Mouse (Mus musculus): ENCODE measurements around the gene Pdgfra. TPM values are rescaled to one million over a fixed set of nuclear protein-coding genes. Genes with fewer than 3 reads are reported as not detected.
A peak's percentile ranks its signal among the peaks of the same experiment; 100 is the strongest.

Pdgfra gene
- total RNA-seq, 2 experiments from 2014 or later, result not detected

GRCm38 (mm10) chr5:75198413-75198812 lies 46.3 kb downstream of the Pdgfra start:
- no peak for ATAC-seq (replicated peaks; ENCODE audit: low FRiP score, low TSS enrichment, poor library complexity, severe bottlenecking)

- ATAC-seq (replicated peaks; ENCODE audit: low FRiP score, low TSS enrichment, poor library complexity, severe bottlenecking), result no peak
Measured at GRCm38 (mm10) chr5:75199698-75200365, 47.7 kb downstream of the Pdgfra start.

- no peak for ATAC-seq (replicated peaks; ENCODE audit: low FRiP score, low TSS enrichment, poor library complexity, severe bottlenecking)
Measured at GRCm38 (mm10) chr5:75200366-75200724, 48.3 kb downstream of the Pdgfra start.

- ATAC-seq (replicated peaks; ENCODE audit: low FRiP score, low TSS enrichment, poor library complexity, severe bottlenecking), result no peak
Measured at GRCm38 (mm10) chr5:75207905-75208304, 55.8 kb downstream of the Pdgfra start.

GRCm38 (mm10) chr5:75209966-75210365 lies 57.9 kb downstream of the Pdgfra start:
- ATAC-seq (replicated peaks; ENCODE audit: low FRiP score, low TSS enrichment, poor library complexity, severe bottlenecking), result 0 out of 2 replicates have a peak, but pooled peaks have one; percentile 64

- no peak for ATAC-seq (replicated peaks; ENCODE audit: low FRiP score, low TSS enrichment, poor library complexity, severe bottlenecking)
Measured at GRCm38 (mm10) chr5:75214520-75214919, 62.4 kb downstream of the Pdgfra start.

GRCm38 (mm10) chr5:75214929-75215328 lies 62.8 kb downstream of the Pdgfra start:
- no peak for ATAC-seq (replicated peaks; ENCODE audit: low FRiP score, low TSS enrichment, poor library complexity, severe bottlenecking)

GRCm38 (mm10) chr5:75215678-75216256 lies 63.7 kb downstream of the Pdgfra start:
- ATAC-seq (replicated peaks; ENCODE audit: low FRiP score, low TSS enrichment, poor library complexity, severe bottlenecking), result no peak

- no peak for ATAC-seq (replicated peaks; ENCODE audit: low FRiP score, low TSS enrichment, poor library complexity, severe bottlenecking)
Measured at GRCm38 (mm10) chr5:75221610-75222009, 69.5 kb downstream of the Pdgfra start.

- no peak for ATAC-seq (replicated peaks; ENCODE audit: low FRiP score, low TSS enrichment, poor library complexity, severe bottlenecking)
Measured at GRCm38 (mm10) chr5:75222491-75223265, 70.6 kb downstream of the Pdgfra start.

GRCm38 (mm10) chr5:75238363-75238762 lies 86.3 kb downstream of the Pdgfra start:
- peak; percentile 87 for ATAC-seq (replicated peaks; ENCODE audit: low FRiP score, low TSS enrichment, poor library complexity, severe bottlenecking)

- ATAC-seq (replicated peaks; ENCODE audit: low FRiP score, low TSS enrichment, poor library complexity, severe bottlenecking), result no peak
Measured at GRCm38 (mm10) chr5:75238928-75239777, 87.1 kb downstream of the Pdgfra start.

- no peak for ATAC-seq (replicated peaks; ENCODE audit: low FRiP score, low TSS enrichment, poor library complexity, severe bottlenecking)
Measured at GRCm38 (mm10) chr5:75247070-75247740, 95.1 kb downstream of the Pdgfra start.

Other genes starting within 250 kb of the Pdgfra start
- gene Chic2, start 107.5 kb upstream of the Pdgfra start, total RNA-seq (2014; fragmentation: Nextera tagmentation), result 7.5 and 12.5 TPM in 2 replicates
- 19.4 and 41.6 TPM in 2 replicates for gene Chic2, start 107.5 kb upstream of the Pdgfra start, total RNA-seq (2017)
- gene Gsx2, start 76.7 kb upstream of the Pdgfra start, total RNA-seq (2014; fragmentation: Nextera tagmentation), result not detected in 2 replicates
- not detected in 2 replicates for gene Gsx2, start 76.7 kb upstream of the Pdgfra start, total RNA-seq (2017)

Data from megakaryocyte-erythroid progenitor cell, adult 5-6 weeks (primary cell).